Mouse (Mus musculus): ENCODE data around the gene Tmcc3.

The Tmcc3 gene

GRCm38 (mm10) chr10:94549511-94550232, 237.9 kb downstream of the Tmcc3 start:
- no peak for DNase-seq (ENCODE audit: low spot score in 2 of 2)

GRCm38 (mm10) chr10:94550649-94551048, 238.9 kb downstream of the Tmcc3 start:
- DNase-seq (ENCODE audit: low spot score in 2 of 2) = no peak

- no peak for DNase-seq (ENCODE audit: low spot score in 2 of 2)
These were observed 239.3 kb downstream of the Tmcc3 start for GRCm38 (mm10) chr10:94551065-94551464.

GRCm38 (mm10) chr10:94551511-94551910, 239.8 kb downstream of the Tmcc3 start:
- no peak for DNase-seq (ENCODE audit: low spot score in 2 of 2)

- DNase-seq (ENCODE audit: low spot score in 2 of 2) = no peak
These were observed 240.3 kb downstream of the Tmcc3 start for GRCm38 (mm10) chr10:94551924-94552523.

- no peak for DNase-seq (ENCODE audit: low spot score in 2 of 2)
These were observed 243.6 kb downstream of the Tmcc3 start for GRCm38 (mm10) chr10:94555394-94555793.

GRCm38 (mm10) chr10:94557428-94558149, 245.8 kb downstream of the Tmcc3 start:
- no peak for DNase-seq (ENCODE audit: low spot score in 2 of 2)

GRCm38 (mm10) chr10:94558826-94559225, 247.1 kb downstream of the Tmcc3 start:
- DNase-seq (ENCODE audit: low spot score in 2 of 2) = no peak

- no peak for DNase-seq (ENCODE audit: low spot score in 2 of 2)
These were observed 249.6 kb downstream of the Tmcc3 start for GRCm38 (mm10) chr10:94561351-94561750.

GRCm38 (mm10) chr10:94562188-94562587, 250.4 kb downstream of the Tmcc3 start:
- no peak for DNase-seq (ENCODE audit: low spot score in 2 of 2)

GRCm38 (mm10) chr10:94562991-94563390, 251.2 kb downstream of the Tmcc3 start:
- DNase-seq (ENCODE audit: low spot score in 2 of 2) = no peak

- DNase-seq (ENCODE audit: low spot score in 2 of 2) = no peak
These were observed 253.9 kb downstream of the Tmcc3 start for GRCm38 (mm10) chr10:94565410-94566221.

- DNase-seq (ENCODE audit: low spot score in 2 of 2) = no peak
These were observed 254.6 kb downstream of the Tmcc3 start for GRCm38 (mm10) chr10:94566222-94566868.

- DNase-seq (ENCODE audit: low spot score in 2 of 2) = no peak
These were observed 255.5 kb downstream of the Tmcc3 start for GRCm38 (mm10) chr10:94567251-94567650.

GRCm38 (mm10) chr10:94567915-94568314, 256.2 kb downstream of the Tmcc3 start:
- DNase-seq (ENCODE audit: low spot score in 2 of 2) = peak in 1 of 2 experiments; percentile 59

GRCm38 (mm10) chr10:94568867-94569266, 257.1 kb downstream of the Tmcc3 start:
- DNase-seq (ENCODE audit: low spot score in 2 of 2) = no peak

- no peak for DNase-seq (ENCODE audit: low spot score in 2 of 2)
These were observed 258.0 kb downstream of the Tmcc3 start for GRCm38 (mm10) chr10:94569731-94570130.

GRCm38 (mm10) chr10:94571927-94572620, 260.3 kb downstream of the Tmcc3 start:
- DNase-seq (ENCODE audit: low spot score in 2 of 2) = no peak

GRCm38 (mm10) chr10:94572772-94573171, 261.0 kb downstream of the Tmcc3 start:
- no peak for DNase-seq (ENCODE audit: low spot score in 2 of 2)

- DNase-seq (ENCODE audit: low spot score in 2 of 2) = peak in 1 of 2 experiments; percentile 59
These were observed 262.9 kb downstream of the Tmcc3 start for GRCm38 (mm10) chr10:94574451-94575333.
